Mouse (Mus musculus) testis, postnatal 14 days (tissue): ENCODE results near the gene Tmc6.
"Not testable (repeated sequence)": the region's sequence is repeated elsewhere in the genome, so short reads cannot be mapped to it uniquely, and the experiment has no call there.

ENCODE experiments used
- DNase-seq: peaks from one replicate; pipeline ENCODE4 v3.0.0; 2021; ENCODE audit warnings: low spot score

The Tmc6 gene

DNA sequence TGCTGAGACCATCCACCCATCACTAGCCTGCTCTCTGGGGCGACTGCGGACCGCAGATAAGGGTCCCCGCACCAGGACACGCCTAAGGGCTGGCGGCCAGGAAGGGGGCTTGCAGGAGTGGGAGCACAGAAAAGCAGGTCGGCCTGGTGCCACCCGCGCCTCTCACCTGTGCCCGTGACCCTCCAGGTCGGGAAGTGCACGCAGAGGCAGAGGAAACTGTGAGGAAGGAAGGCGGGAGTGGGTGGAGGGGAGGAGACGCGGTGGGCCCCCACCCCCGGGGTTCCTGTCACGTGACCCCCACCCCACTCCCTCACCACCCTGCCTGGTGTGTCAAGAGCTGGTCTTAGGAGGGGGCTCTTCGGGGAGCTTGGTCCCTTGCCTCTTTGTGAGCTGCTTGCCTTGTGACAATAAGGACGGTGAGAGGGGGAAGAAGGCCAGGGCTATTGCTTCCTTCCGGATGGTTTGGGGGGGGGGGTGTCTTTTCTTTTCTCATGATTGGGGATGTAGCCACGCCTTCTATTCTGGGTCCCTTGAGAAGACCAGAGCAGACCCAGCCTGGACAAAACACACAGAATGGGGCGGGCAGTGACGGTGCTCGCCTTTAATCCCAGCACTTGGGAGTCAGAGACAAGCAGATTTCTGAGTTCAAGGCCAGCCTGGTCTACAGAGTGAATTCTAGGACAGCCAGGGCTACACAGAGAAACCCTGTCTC, at the start of gene Tmc6, which contains the start of gene Tmc8:
Tmc6 (minus strand) TSS at position 206 of the 712 bp plus-strand sequence.
Tmc8 (plus strand) TSS at position 84 of the 712 bp plus-strand sequence.
- DNase-seq: no peak

DNA sequence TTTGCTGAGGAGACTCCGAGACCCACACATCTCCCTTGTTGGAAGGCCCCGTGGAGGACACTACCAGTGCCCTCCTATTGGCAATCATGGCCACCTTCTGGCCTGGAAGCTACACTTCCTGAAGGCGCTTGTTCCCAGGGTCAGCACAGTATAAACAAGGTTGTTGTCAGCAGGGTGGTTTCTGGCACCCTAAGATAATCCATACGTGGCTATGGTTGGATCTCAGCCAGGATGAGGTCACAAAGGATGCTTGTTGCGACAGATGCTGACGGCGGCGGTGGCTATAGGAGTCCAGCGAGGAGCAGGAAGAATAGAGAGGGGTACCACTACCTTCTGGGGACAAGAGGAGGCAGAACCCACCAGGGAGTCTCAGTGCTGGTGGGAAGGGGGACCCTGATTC, 48.4 kb upstream of the Tmc6 start:
- no peak for DNase-seq

DNA sequence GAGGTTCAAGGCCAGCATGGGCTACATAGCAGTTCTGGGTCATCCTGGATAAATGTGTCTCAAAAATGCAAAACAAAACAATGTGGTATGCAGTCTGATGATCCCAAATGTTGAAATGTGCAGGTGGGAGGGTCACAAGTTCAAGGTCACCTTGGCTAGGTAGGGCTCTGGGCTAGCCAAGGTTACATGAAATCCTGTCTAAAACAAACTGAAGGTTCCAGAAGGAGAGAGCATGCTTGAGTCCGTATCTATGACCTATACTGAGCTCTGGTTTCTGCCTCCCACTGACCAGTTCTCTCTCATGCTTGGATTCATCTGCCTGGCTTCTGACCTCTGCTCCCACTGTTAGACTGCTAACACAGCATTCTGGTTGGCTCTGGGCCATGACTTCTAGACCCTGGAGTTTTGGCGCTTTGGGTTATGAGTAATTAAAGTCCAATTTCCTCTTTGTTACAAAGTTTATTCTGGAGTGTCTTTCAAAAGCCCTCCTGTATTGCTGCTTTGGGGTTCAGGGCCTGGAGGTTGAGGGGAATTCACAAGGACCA, 47.7 kb upstream of the Tmc6 start:
- no peak for DNase-seq

DNA sequence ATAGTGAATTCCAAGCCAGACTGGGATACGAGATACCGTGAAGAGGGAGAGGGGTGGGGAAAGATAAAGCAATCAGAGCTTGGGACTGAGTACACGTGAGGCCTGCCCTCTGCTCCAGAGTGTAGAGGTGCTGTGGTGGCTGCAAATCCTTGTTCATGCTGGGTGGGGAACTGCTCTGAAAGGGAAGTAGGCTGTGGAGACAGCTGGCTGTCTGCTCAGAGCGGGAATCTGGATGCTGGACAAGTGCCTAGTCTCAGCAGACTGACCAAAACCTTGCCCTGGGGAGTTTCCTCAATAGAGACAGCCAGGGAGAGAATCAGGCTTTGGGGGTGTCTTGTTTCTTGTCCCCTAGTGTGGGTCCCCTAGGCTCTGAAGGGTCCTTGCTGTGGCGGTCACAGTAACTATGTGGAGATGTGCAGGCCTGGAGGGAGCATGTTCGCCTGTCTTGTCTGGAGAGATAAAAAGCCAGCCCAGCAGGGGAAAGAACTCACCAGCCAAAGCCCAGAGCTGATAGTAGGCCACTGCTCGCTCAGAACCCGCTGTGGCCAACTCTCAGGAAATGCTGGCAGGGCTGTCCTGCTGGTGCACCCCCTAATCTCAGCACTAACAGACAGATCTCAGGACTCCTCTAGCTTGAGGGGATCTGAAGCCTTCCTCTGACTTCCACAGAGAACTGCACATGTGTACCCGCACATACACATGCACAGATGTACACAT, 47.0 kb upstream of the Tmc6 start:
- DNase-seq: peak; percentile 47

DNA sequence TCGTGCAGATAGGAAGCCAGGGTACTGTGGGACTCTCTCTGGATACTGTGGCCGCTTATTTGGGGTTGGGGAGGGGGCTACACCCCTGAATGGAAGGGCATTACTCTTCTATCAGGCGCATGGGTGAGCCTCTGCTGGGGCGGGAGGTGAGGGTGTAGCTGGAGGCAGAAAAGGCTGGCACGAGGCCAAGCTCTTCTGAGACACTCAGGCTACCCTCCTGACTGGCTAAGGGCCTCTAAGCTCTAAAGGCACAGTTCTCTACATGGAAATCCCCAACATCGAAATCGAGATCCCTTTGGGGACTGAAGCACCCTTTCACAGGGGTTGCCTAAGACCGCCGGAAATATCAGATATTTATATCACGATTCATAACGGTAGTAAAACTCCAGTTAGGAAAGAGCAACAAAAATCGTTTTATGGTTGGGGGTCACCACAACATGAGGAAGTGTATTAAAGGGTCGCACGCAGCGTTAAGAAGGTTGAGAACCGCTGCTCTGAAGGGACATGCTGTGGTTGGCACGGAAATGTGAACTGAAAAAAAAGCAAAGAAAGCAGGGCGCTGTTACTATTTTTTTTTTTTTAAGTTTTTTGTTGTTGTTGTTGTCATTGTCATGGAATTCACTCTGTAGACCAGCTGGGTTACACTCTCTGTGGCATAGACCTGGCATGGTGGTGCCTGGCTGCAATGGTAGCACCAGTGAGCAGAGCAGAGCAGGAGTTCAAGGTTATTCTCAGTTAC, 46.3 kb upstream of the Tmc6 start:
- no peak for DNase-seq

DNA sequence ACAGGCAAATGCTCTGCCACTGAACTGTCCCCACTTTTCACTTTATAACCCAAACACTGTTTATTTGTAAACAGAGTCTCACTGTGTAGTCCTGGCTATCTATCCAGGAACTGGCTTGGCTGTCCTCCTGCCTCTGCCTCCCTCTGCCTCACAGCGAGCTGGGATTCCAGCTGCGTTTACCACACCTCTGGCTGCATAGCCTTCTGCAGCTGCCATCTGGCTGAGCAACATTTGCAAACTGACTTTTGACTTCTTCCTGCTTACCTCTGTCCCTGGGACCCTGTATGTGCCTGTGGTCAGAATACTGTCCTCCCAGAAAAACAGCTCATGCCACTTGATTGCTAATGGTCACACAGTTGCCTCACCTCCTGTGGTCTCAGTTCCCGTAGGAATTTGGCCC, 45.4 kb upstream of the Tmc6 start:
- no peak for DNase-seq

DNA sequence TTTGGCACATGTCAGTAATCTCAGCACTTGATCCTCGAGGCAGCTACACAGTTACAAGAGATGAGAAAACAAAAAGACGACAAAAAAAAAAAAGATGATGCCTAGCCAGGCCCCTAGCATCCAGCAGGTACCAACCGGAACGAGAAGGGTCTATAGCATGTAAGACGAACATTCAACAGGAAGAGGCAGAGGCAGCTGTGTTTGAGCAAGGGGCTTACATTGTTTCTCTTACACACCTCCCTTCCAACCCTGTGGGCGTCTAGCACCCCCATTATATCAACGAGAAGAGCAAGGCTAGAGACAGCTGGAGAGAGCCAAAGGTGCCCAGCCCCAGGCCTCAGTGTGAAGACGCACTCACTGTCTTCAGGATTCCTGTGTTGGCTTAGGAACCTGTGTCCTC, 44.9 kb upstream of the Tmc6 start:
- no peak for DNase-seq

DNA sequence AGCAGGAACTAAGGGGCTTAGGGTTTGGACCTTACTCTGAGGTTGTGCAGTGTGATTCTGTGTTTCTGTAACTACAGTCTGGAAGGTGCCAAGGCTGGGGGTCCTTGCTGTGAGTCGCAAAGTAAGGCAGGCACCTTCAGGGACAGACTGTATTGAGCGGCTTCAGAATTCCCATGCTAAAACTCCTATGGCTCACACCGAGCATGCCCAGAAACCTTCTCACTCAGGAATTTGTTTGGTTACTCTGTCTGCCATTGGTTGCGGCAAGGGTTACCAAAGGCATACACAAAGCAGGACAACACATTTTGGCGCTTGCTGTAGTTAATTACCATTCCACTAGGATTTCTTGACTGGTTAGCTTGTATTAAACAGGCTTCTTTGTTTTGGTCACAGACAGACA, 44.2 kb upstream of the Tmc6 start:
- no peak for DNase-seq

DNA sequence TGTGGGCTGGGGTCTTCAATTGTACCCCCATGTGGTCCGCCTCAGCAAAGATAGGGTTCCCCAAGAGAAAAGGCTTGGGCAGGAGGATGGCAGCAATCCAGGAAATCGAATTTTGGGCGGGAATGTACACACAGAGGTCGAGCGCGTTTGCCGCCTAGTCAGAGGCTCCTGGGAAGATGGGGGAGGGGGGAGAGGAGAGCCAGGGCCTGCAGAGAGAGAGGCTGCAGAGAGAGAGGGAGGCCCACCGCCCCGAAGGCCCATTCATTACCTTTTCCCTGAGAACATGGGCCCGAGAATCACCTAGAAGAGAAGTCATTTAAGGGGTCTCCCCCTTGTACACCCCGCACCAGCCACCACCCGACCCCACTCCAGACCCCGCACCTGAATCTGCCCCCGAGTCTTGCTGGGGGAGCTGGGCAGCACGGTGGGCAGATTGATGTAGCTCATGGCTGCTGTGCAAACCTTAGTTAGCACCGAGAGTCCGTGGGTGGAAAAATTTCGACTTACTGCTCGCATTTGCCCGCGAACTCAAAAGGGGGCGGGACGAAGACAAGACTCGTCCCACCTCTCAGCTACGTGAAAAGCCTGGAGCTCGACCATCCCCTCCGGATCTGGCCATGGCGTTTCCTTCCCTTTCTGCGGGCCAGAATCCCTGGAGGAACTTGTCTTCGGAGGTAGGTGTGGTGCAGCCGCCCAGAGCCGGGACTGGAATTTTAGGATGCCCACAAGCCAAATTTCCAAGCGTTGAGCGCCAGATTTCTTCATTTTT, 43.5 kb upstream of the Tmc6 start, which contains the start of the genes Afmid and Tk1:
Afmid (plus strand) TSS at position 592 of the 769 bp plus-strand sequence.
Tk1 (minus strand) TSS at position 760 of the 769 bp plus-strand sequence.
- DNase-seq: peak; percentile 84

DNA sequence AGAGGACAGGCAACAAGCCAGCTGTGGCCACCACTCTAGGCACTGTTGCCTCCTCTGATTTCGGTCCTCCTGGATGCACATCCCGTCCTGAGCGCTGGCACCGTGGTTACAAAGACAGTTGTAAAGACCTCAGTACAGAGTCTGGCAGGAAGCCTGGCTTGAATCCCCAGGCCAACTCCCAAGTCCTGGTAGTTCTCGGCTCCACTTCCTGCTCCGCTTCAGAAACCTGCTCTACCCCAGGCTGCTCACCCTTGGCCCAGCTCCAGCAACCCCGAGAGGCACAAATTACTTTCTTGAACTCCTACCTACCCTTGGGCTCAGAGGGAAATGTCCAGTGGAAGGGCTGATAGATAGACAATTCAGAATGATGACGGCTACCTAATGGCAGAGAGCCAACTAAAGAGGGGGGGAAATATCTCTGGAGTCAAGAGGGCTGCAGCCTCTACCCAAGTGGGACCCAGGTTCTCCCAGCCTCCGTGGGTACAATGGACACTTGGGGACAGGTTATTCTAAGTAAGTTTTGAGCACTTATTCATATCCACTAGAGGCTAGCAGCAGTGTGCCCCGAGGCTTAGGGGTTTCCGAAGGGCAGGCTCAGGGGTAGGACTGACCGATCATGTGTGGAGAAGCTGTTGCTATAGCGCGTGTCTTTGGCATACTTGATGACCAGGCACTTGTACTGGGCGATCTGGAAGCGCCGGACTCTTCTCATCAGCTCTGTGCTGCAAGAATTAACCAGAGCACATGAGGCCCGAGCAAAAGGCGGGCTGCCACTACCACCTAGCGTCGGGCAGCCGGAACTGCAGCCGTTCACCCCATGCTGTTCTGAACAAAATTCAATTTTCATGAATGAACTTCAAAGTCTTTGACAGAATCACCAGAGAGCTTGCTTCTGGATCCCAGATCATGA, 42.3 kb upstream of the Tmc6 start:
- peak; percentile 70 for DNase-seq

DNA sequence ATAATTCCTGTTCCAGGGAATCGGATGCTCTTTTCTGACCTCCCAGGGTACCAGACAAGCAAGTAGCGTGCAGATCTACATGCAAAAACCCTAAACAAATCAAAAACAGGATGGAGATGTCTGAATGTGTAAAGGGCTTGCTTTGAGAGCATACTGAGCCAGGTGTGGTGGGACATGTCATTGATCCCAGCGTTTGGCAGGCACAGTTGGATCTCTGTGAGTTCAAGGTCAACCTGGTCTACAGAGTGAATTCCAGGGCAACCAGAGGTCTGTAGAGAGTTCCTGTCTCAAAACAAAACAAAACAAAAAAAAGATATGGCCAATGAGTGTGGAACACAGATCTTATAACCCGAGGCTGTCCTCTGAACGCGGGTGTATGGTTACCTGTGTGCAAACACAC, 41.4 kb upstream of the Tmc6 start:
- no peak for DNase-seq

DNA sequence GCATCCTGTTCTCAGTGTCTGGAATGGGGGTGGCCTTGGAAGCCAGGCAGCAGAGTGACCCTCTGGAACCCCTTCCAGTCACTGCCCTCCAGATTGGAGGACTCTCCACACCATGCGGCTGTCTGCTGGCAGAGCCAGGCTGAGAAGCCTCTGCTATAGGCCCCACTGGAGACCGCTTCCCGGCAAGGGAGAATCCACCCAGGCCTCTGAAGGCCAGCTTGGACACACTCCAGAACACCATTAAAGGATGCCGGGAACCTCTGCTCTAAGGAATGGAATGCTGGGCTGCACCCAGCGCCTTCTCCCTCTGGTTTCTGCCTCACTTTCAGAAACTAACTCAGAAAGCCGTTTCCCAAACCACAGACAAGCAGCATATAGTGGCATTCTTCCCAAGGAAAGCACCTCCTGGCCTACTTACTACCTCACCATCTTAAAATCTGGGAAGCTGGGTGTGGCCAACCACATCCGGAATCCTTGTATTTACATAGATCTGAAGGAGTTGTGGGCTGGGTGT, 40.8 kb upstream of the Tmc6 start:
- DNase-seq: no peak

DNA sequence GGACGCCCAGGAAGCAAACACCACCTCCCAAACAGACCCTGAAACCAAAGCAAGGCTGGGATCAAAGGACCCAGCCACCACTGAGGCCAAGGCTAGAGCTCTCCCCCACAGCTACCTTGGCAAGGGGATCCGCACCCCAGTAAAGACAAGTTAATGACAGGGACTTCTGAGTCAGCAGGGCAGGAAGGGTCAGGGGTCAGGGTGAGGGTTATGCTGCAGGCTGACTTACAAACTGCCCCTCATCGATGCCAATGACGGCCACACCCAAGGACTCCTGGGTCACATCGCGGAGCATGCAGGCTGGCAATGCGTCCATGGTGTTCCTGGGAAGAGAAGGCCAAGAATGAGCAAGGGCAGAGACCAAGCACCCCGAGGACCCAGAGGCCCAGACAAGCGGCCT, 39.9 kb upstream of the Tmc6 start:
- DNase-seq: no peak

DNA sequence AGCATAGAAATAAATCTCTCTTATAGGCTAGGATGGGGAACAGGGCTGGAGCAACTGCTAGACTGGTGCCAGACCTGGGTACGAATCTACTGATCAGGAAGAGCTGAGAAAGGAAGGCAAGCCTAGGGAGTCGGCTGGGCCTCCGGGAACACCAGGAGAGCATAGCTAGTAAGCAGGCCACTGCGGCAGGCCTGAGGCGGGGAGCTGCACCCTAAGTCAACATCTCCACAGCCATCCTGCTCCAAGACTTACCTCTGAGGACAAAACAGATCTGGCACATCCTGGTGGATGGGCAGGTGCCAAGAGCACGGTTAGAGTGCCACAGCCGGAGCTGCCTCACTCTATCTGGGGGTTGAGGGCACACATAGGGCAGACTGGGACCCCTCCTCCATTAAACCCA, 38.2 kb upstream of the Tmc6 start:
- DNase-seq: no peak

DNA sequence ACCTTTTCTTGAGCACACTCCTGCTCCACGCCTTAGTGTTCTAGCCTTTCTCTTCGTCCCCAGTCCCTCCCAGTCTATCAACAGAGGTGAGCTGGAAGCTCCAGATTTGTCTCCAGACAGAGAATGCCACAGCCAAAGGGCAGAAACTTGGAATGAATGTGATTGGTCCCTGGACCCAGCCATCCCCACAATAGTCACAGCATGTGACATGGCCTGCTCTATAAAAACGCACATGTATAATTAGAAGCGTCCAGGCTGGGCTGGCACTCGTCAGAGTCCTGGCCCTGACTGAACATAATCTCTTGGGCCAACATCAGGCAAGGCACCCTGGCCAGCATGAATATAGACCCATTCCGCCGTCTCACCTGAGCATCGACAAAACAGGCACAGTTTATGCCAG, 37.1 kb upstream of the Tmc6 start:
- no peak for DNase-seq

DNA sequence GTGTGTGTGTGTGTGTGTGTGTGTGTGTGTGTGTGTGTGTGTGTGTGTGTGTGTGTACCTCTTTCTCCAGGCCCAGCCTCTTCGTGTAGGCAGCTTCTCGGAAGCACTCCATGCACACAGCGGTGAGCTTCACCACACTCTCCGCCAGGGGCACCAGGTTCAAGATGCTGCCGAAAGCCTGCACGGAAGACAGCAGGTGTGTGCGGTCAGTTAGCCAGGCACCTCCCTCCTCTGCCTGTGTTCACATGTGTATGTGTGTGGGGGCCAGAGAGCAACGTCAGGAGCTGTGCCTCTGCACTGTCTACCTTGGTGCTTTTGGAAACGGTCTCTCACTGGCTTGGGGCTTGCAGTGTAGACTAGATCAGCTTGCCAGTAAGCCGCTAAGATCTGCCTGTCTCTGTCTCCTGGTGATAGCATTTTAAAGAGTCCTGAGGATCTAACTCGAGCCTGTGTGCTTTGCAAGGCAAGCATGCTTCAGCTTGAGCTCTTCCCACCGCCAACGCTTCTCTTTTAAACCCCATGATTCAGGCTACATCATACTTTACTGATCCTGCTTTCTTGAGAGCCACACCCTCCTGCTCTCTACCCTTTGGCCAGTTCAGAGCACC, 34.5 kb upstream of the Tmc6 start:
- DNase-seq: no peak

DNA sequence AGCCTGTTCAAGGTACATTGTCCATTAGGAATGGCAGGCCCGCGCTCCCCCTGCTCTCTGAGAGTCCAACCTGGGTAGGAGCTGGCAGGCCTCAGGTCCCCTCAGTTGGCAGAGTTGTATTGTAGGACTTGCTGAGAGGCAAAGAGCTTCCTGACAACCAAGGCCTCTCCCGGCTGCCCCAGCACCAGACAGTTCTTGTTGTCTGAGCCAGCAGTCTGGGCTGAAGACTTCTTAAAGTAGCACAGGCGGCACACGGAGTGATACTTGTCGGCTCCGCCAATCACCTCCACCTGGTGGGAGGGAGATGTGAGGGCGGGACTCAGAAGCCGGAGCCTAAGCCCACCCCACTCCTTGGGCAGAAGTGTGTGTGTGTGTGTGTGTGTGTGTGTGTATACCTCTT, 33.9 kb upstream of the Tmc6 start:
- DNase-seq: not testable (repeated sequence)

DNA sequence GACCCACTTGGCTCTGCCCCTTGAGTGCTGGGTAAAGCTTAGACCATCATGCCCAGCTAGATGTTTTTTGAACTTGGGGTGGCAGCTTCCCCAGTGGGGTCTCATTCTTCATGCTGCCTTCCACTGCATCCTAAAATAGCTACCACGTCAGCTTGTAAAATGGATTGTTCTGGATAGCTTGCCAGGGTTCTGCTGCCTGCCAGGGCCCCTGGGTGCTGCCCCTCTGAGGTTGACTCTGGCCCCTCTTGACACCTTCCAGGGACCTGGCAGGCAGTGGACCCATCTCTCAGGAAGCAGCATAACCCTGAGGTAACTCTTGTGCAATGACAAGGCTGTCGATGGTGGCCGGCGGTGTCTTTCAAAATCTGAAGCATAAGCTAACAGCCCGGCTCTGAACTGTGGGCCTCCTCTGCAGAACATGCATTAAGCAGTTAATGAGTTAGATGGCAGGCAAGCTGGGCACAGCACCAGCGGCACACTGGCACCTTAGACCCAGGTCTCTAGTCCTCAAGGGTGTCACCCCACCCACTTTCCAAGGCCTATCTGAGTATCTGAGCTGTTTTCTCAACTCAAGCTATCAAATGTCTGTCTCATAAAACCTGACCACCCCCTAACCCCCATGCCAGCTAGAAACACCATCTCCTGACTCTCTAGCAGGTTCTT, 32.8 kb upstream of the Tmc6 start:
- no peak for DNase-seq

DNA sequence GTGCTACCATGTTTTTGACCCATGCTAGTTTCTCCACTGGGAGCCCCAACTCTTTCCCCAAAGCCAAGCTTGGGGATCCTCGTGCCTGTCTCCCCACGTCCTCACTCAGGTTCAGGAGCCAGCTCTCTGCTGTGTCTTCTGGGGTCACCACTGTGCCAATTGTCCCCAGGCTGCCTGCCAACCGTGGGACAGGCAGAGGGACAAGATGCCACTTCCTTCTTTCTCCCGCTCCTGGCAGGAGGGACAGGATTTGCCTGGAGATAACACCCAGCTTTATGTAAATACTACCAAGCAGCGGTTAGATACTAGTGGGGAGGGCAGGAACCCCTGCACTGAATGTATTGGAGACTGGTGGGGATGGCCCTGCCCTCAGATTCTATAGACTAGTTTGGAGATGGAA, 31.9 kb upstream of the Tmc6 start:
- DNase-seq: no peak
